Mouse (Mus musculus) embryonic fibroblast, embryonic 13.5 days (primary cell): Measurements from ENCODE around the gene Ikzf3. TPM values are rescaled to one million over a fixed set of nuclear protein-coding genes. Genes with fewer than 3 reads are reported as not detected.

Experiments
- H3K27ac ChIP-seq: 2 replicates; pipeline ENCODE4 v1.5.1; 2012; ENCODE audit warnings: low read length, control low read depth, inconsistent platforms; ENCODE audit not compliant: insufficient read depth
- H3K4me1 ChIP-seq: 2 replicates; pipeline ENCODE4 v1.6.1; 2011; ENCODE audit warnings: low read length; ENCODE audit not compliant: control insufficient read depth, insufficient read depth
- H3K4me3 ChIP-seq: 2 replicates; pipeline ENCODE4 v1.5.1; 2011; ENCODE audit warnings: mild to moderate bottlenecking, control low read depth, low read length; ENCODE audit not compliant: insufficient read depth
- CTCF ChIP-seq: IDR thresholded peaks from 2 replicates; pipeline ENCODE4 v1.5.1; 2011; ENCODE audit warnings: mild to moderate bottlenecking, control low read depth, low read length, moderate library complexity, borderline replicate concordance; ENCODE audit not compliant: insufficient read depth
- POLR2A ChIP-seq: IDR thresholded peaks from 2 replicates; pipeline ENCODE4 v1.6.1; 2011; ENCODE audit warnings: low read depth, mild to moderate bottlenecking, control low read depth, low read length, moderate library complexity
- polyA plus RNA-seq: library from polyadenylated mRNA; stranded (reverse); fragments of >200 nt; gene quantifications from 2 replicates; pipeline ENCODE4 v1.2.4, GENCODE M21; 2011; ENCODE audit warnings: low read depth; ENCODE audit not compliant: missing spikeins, insufficient read length

Ikzf3 gene
- polyA plus RNA-seq, 1 experiment, result not detected

- no peaks in the 10 kb centered on the region for H3K4me1 ChIP-seq
- TF ChIP-seq CTCF (no peak), POLR2A (no peak)
- H3K4me3 ChIP-seq, result no peak overlapping the region
- no peak overlapping the region for H3K27ac ChIP-seq
Measured at GRCm38 (mm10) chr11:98492959-98493358, 52.9 kb downstream of the Ikzf3 start.

- TF ChIP-seq CTCF, result no peak
- no peak for TF ChIP-seq POLR2A
- Histone ChIP-seq H3K27ac (no peak overlapping the region), H3K4me1 (no peaks in the 10 kb centered on the region), H3K4me3 (no peak overlapping the region)
Measured at GRCm38 (mm10) chr11:98491571-98491970, 54.3 kb downstream of the Ikzf3 start.

- Histone ChIP-seq H3K4me1 (no peaks in the 10 kb centered on the region), H3K4me3 (no peak overlapping the region), H3K27ac (no peak overlapping the region)
- no peak for TF ChIP-seq POLR2A
- no peak for TF ChIP-seq CTCF
Measured at GRCm38 (mm10) chr11:98488540-98489234, 57.1 kb downstream of the Ikzf3 start.

GRCm38 (mm10) chr11:98487526-98488040, 58.2 kb downstream of the Ikzf3 start:
- Histone ChIP-seq H3K4me3 (no peak overlapping the region), H3K27ac (no peak overlapping the region), H3K4me1 (no peaks in the 10 kb centered on the region)
- TF ChIP-seq POLR2A, result no peak
- TF ChIP-seq CTCF, result no peak

- no peaks in the 10 kb centered on the region for H3K4me1 ChIP-seq
- H3K27ac ChIP-seq, result no peak overlapping the region
- TF ChIP-seq CTCF (no peak), POLR2A (no peak)
- H3K4me3 ChIP-seq, result no peak overlapping the region
Measured at GRCm38 (mm10) chr11:98485749-98486148, 60.1 kb downstream of the Ikzf3 start.

GRCm38 (mm10) chr11:98482067-98482466, 63.8 kb downstream of the Ikzf3 start:
- H3K4me3 ChIP-seq, result no peak overlapping the region
- H3K27ac ChIP-seq, result no peak overlapping the region
- H3K4me1 ChIP-seq, result no peaks in the 10 kb centered on the region
- TF ChIP-seq CTCF, result no peak
- TF ChIP-seq POLR2A, result no peak

GRCm38 (mm10) chr11:98481231-98481630, 64.6 kb downstream of the Ikzf3 start:
- Histone ChIP-seq H3K4me3 (no peak overlapping the region), H3K4me1 (no peaks in the 10 kb centered on the region), H3K27ac (no peak overlapping the region)
- TF ChIP-seq POLR2A, result no peak
- no peak for TF ChIP-seq CTCF

GRCm38 (mm10) chr11:98479940-98480497, 65.8 kb downstream of the Ikzf3 start:
- TF ChIP-seq CTCF, result no peak
- TF ChIP-seq POLR2A, result no peak
- H3K4me1 ChIP-seq, result no peaks in the 10 kb centered on the region
- H3K27ac ChIP-seq, result no peak overlapping the region
- no peak overlapping the region for H3K4me3 ChIP-seq

- Histone ChIP-seq H3K4me1 (no peaks in the 10 kb centered on the region), H3K4me3 (no peak overlapping the region), H3K27ac (no peak overlapping the region)
- TF ChIP-seq CTCF, result no peak
- TF ChIP-seq POLR2A, result no peak
Measured at GRCm38 (mm10) chr11:98479026-98479939, 66.5 kb downstream of the Ikzf3 start.
